Mouse (Mus musculus) midbrain, embryonic 14.5 days (tissue): ENCODE results near the gene Tas2r129. TPM values are rescaled to one million over a fixed set of nuclear protein-coding genes. Genes with fewer than 3 reads are reported as not detected.
"Not testable (repeated sequence)": the region's sequence is repeated elsewhere in the genome, so short reads cannot be mapped to it uniquely, and the experiment has no call there.

ENCODE experiments used
- ATAC-seq: fragments of 200-750 bp; cut with Nextera tagmentation; 2 replicates; pipeline ENCODE4 v1.8.0; 2017; ENCODE audit warnings: moderate number of reproducible peaks, moderate library complexity; ENCODE audit not compliant: low FRiP score, low TSS enrichment
- DNase-seq: peaks from one replicate; pipeline ENCODE4 v3.0.0-alpha.2; 2015
- H3K27ac ChIP-seq: fragments of 300-500 bp; sonication (generic); replicated peaks from 2 replicates; pipeline ENCODE4 v1.5.1; 2014; ENCODE audit warnings: mild to moderate bottlenecking, low read depth, low read length, moderate library complexity
- H3K27me3 ChIP-seq: fragments of 300-500 bp; sonication (generic); 2 replicates; pipeline ENCODE4 v1.6.1; 2014; ENCODE audit warnings: low read length, control low read depth, mixed read lengths; ENCODE audit not compliant: control insufficient read depth, insufficient read depth
- H3K36me3 ChIP-seq: fragments of 300-500 bp; sonication (generic); 2 replicates; pipeline ENCODE4 v1.6.1; 2014; ENCODE audit warnings: low read length, control low read depth; ENCODE audit not compliant: control insufficient read depth, insufficient read depth
- H3K4me1 ChIP-seq: fragments of 300-500 bp; sonication (generic); 2 replicates; pipeline ENCODE4 v1.6.1; 2014; ENCODE audit warnings: mild to moderate bottlenecking, antibody characterized with exemption, low read length, control low read depth; ENCODE audit not compliant: control insufficient read depth, insufficient read depth
- H3K4me2 ChIP-seq: fragments of 300-500 bp; sonication (generic); 2 replicates; pipeline ENCODE4 v1.6.1; 2014; ENCODE audit warnings: mild to moderate bottlenecking, low read length, moderate library complexity
- H3K4me3 ChIP-seq: fragments of 300-500 bp; sonication (generic); replicated peaks from 2 replicates; pipeline ENCODE4 v1.5.1; 2014; ENCODE audit warnings: low read depth, low read length
- H3K9ac ChIP-seq: fragments of 300-500 bp; sonication (generic); replicated peaks from 2 replicates; pipeline ENCODE4 v1.6.1; 2014; ENCODE audit warnings: mild to moderate bottlenecking, low read length, moderate library complexity
- H3K9me3 ChIP-seq: fragments of 300-500 bp; sonication (generic); 2 replicates; pipeline ENCODE4 v1.6.1; 2016; ENCODE audit warnings: low read length, control low read depth, mixed read lengths; ENCODE audit not compliant: control insufficient read depth
- WGBS: fragments of 180-500 bp; shearing (Covaris S2); extraction: QIAGEN DNeasy Blood & Tissue Kit; methylation state at CpG from one replicate; pipeline ENCODE4 v1.1.7; 2014; 5-methylcytosine and 5-hydroxymethylcytosine counted together
- polyA plus RNA-seq: library from polyadenylated mRNA; unstranded; fragments of >200 nt; fragmentation: Nextera tagmentation; extraction: Ambion mirVana; gene quantifications from 2 replicates; pipeline ENCODE4 v1.2.1, GENCODE M21; 2014

Gene Tas2r129
- not detected in 2 replicates for polyA plus RNA-seq

DNA sequence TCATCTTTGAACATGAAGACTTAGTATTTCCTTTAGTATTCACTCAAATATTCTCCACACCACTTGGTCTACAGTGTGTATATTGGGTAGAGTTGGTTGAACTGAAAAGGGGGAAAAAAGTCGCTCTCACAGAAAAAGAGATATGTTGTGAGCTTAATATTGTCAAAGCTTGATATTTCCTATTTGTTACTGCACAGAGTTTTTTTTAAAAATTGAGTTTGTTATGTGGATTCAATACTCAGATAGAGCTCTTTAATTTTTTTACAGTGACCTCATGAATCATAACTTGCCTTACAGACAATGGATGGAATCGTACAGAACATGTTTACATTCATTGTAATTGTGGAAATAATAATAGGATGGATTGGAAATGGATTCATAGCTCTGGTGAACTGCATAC, at the start of gene Tas2r129:
Tas2r129 (plus strand) TSS at position 301 of the 400 bp plus-strand sequence.
- no peak for DNase-seq
- Histone ChIP-seq H3K9ac (no peak within 1 kb of the TSS), H3K27me3 (no peaks in the 10 kb centered on the region), H3K9me3 (no peaks in the 10 kb centered on the region), H3K4me1 (no peaks in the 10 kb centered on the region), H3K4me3 (no peak within 1 kb of the TSS), H3K36me3 (no peaks in the 10 kb centered on the region), H3K27ac (no peak within 1 kb of the TSS), H3K4me2 (no peak within 1 kb of the TSS)
- no peak for ATAC-seq
- 77% methylated on average over 2 of the region's 2 CpGs for whole genome bisulfite sequencing

GRCm38 (mm10) chr6:132909351-132909750, 41.6 kb upstream of the Tas2r129 start, which contains the start of gene Tas2r125:
Gene Tas2r125 (plus strand): TSS chr6:132909651.
- WGBS: 87% methylated on average over 3 of the region's 3 CpGs
- Histone ChIP-seq H3K4me1 (no peaks in the 10 kb centered on the region), H3K4me3 (no peak within 1 kb of the TSS), H3K27me3 (no peaks in the 10 kb centered on the region), H3K36me3 (no peaks in the 10 kb centered on the region), H3K9ac (no peak within 1 kb of the TSS), H3K9me3 (no peaks in the 10 kb centered on the region), H3K4me2 (no peak within 1 kb of the TSS), H3K27ac (no peak within 1 kb of the TSS)
- DNase-seq (no peak), ATAC-seq (no peak)

GRCm38 (mm10) chr6:132941376-132941775, 9.5 kb upstream of the Tas2r129 start:
- ATAC-seq, H3K27ac ChIP-seq, H3K4me2 ChIP-seq, H3K9ac ChIP-seq, H3K27me3 ChIP-seq, H3K36me3 ChIP-seq, H3K4me1 ChIP-seq, H3K9me3 ChIP-seq, H3K4me3 ChIP-seq, DNase-seq: not testable (repeated sequence)

DNA sequence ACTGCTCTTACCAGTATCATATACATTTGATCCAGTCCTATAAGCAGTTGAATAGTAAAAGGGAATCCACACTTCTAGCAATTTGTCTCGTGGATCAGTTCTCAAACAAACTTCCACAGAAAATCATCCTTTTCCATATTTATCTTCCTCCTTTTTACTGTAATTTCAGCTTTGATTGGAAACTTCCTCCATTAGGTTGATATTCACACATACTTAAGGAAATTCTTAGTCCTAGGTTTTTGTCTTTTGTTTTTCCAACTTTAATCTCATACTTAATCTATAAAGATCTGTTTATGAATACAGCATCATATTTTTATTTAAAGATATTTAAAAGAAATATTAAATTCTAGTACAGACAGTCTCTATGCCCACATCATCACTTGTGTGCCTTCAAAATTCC, 6.9 kb downstream of the Tas2r129 start, which contains the start of gene Tas2r131:
Tas2r131 (minus strand) TSS at position 101 of the 400 bp plus-strand sequence.
- H3K4me2 ChIP-seq: no peak within 1 kb of the TSS
- ATAC-seq: no peak
- H3K36me3 ChIP-seq: no peaks in the 10 kb centered on the region
- no peaks in the 10 kb centered on the region for H3K9me3 ChIP-seq
- no peaks in the 10 kb centered on the region for H3K27me3 ChIP-seq
- no peak for DNase-seq
- H3K4me3 ChIP-seq: no peak within 1 kb of the TSS
- H3K9ac ChIP-seq: no peak within 1 kb of the TSS
- WGBS: 68% methylated on average over 1 of the region's 1 CpGs
- H3K27ac ChIP-seq: no peak within 1 kb of the TSS
- no peaks in the 10 kb centered on the region for H3K4me1 ChIP-seq

- H3K9ac ChIP-seq: no peak within 1 kb of the TSS
- WGBS: 74% methylated on average over 2 of the region's 2 CpGs
- H3K4me3 ChIP-seq: no peak within 1 kb of the TSS
- H3K4me2 ChIP-seq: no peak within 1 kb of the TSS
- H3K4me1 ChIP-seq: no peaks in the 10 kb centered on the region
- no peaks in the 10 kb centered on the region for H3K36me3 ChIP-seq
- DNase-seq: no peak
- H3K27ac ChIP-seq: no peak within 1 kb of the TSS
- no peak for ATAC-seq
- H3K9me3 ChIP-seq: no peaks in the 10 kb centered on the region
- no peaks in the 10 kb centered on the region for H3K27me3 ChIP-seq
Observed at GRCm38 (mm10) chr6:132980865-132981264, 30.0 kb downstream of the Tas2r129 start, which contains the start of gene Tas2r109. Gene Tas2r109 (minus strand): TSS chr6:132980965.

Other genes starting within 250 kb of the Tas2r129 start
- gene Tas2r122, start 239.2 kb upstream of the Tas2r129 start, polyA plus RNA-seq: not detected in 2 replicates
- gene Tas2r115, start 213.1 kb upstream of the Tas2r129 start, polyA plus RNA-seq: not detected in 2 replicates
- not detected in 2 replicates for gene Tas2r124, start 196.4 kb upstream of the Tas2r129 start, polyA plus RNA-seq
- gene Tas2r102, start 189.0 kb upstream of the Tas2r129 start, polyA plus RNA-seq: not detected in 2 replicates
- gene Tas2r136, start 172.9 kb upstream of the Tas2r129 start, polyA plus RNA-seq: not detected in 2 replicates
- not detected in 2 replicates for gene Tas2r117, start 148.3 kb upstream of the Tas2r129 start, polyA plus RNA-seq
- gene Tas2r123, start 104.0 kb upstream of the Tas2r129 start, polyA plus RNA-seq: not detected in 2 replicates
- gene Tas2r116, start 95.7 kb upstream of the Tas2r129 start, polyA plus RNA-seq: not detected in 2 replicates
- not detected in 2 replicates for gene Tas2r110, start 83.1 kb upstream of the Tas2r129 start, polyA plus RNA-seq
- gene Tas2r113, start 58.1 kb upstream of the Tas2r129 start, polyA plus RNA-seq: not detected in 2 replicates
- gene Tas2r125, start 41.5 kb upstream of the Tas2r129 start, polyA plus RNA-seq: not detected in 2 replicates
- not detected in 2 replicates for gene Tas2r131, start 6.8 kb downstream of the Tas2r129 start, polyA plus RNA-seq
- not detected in 2 replicates for gene Tas2r109, start 29.9 kb downstream of the Tas2r129 start, polyA plus RNA-seq
- not detected in 2 replicates for gene Tas2r103, start 86.0 kb downstream of the Tas2r129 start, polyA plus RNA-seq
- gene Tas2r140, start 104.7 kb downstream of the Tas2r129 start, polyA plus RNA-seq: not detected in 2 replicates
- gene Smim10l1, start 153.8 kb downstream of the Tas2r129 start, polyA plus RNA-seq: 111 and 117 TPM in 2 replicates